Mouse (Mus musculus) ovary, postnatal 36 days (tissue): ENCODE data around the gene Zbtb3.

Experiments
- DNase-seq: peaks from one replicate; pipeline ENCODE4 v3.0.0; 2022; ENCODE audit warnings: low spot score, mixed read lengths

Zbtb3 gene

DNA sequence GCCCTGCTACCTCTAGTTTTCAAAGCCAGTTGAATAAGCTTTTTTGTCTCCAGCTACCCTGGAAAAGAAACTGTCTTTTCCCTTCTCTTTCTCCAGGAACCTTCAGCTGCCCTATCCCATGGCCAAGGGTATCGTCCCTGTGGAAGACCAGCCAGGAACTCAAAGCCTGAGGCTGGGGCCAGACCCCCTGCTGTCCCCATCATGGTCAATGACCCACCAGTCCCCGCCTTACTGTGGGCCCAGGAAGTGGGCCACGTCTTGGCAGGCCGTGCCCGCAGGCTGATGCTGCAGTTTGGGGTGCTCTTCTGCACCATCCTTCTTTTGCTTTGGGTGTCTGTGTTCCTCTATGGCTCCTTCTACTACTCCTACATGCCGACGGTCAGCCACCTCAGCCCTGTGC lies 38.7 kb downstream of the Zbtb3 start:
- DNase-seq, result no peak

DNA sequence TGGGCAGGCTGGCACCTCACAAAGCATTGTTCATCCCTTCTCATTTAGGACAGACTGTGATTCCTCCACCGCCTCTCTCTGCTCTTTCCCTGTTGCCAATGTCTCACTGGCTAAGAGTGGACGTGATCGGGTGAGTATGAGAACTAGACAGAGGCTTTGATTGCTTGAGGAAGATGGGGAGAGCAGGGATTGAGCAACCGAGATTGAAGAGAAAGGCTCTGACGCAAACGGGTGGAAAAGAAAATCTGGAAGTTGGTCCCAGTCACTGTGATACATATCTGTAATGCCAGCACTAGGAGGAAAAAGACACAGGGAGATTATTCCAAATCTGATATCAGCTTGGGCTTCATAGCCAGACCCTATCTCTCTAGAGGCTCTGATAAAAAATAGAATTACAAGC lies 40.6 kb downstream of the Zbtb3 start:
- DNase-seq, result no peak

- DNase-seq, result peak; percentile 62
Measured at GRCm38 (mm10) chr19:8844371-8845129, 42.2 kb downstream of the Zbtb3 start.

GRCm38 (mm10) chr19:8848356-8848755 lies 46.0 kb downstream of the Zbtb3 start:
- DNase-seq, result no peak

DNA sequence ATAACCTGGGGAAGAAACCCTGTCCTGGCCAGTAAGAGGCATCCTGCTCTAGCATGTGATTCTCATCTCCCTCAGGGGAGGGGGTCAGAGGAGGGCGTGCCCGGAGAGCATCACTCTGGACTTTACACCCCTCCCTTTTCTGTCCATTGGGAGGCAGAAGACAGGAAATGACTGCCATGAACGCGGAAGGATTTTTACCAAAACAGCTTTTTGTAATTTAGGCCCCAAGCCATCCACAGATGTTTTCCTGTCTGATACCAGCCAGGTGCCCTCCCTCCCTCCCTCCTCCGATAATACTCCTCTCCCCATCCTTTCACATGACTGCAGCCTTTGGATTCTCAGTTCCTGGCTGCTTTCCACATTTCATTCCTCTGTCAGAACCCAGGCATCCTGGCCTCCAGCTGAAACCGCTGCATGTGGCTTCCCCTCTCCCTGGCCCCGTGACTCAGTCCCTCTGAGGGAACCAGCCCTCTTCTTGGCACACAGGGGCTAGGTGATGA lies 48.1 kb downstream of the Zbtb3 start, which contains the start of gene Lrrn4cl:
Lrrn4cl (plus strand) TSS at position 367 of the 500 bp plus-strand sequence.
- no peak for DNase-seq

- DNase-seq, result no peak
Measured at GRCm38 (mm10) chr19:8851639-8852038, 49.3 kb downstream of the Zbtb3 start.

GRCm38 (mm10) chr19:8852236-8852928 lies 50.0 kb downstream of the Zbtb3 start:
- no peak for DNase-seq

DNA sequence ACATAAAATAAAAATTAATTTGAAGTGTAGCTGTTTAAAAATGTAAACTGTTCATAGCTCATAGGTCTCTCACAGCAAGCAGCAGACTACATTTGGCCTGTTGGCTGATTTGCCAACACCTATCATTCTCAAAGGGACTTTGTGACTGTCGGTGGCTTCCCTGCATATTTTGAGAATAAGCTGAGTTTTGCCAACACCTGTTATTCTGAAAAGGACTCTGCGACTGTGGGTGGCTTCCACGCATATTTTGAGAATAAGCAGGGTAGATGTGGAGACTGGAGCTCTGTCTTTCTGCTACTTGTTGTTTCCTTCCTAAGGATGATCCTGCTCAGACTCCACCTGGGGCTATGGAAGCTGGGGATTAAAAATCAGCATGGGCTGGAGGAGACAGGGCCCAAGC lies 50.8 kb downstream of the Zbtb3 start:
- DNase-seq, result no peak
